Mouse (Mus musculus) stomach, postnatal 0 days (tissue): ENCODE measurements around the gene Nit2. TPM values are rescaled to one million over a fixed set of nuclear protein-coding genes. Genes with fewer than 3 reads are reported as not detected.

Source experiments
- ATAC-seq: fragments of 200-750 bp; cut with Nextera tagmentation; 2 replicates; pipeline ENCODE4 v1.8.0; 2017; ENCODE audit not compliant: low FRiP score, low TSS enrichment
- DNase-seq: peaks from one replicate; pipeline ENCODE4 v3.0.0-alpha.2; 2016; ENCODE audit warnings: low spot score
- H3K27ac ChIP-seq: fragments of 300-500 bp; sonication (generic); replicated peaks from 2 replicates; pipeline ENCODE4 v1.5.1; 2014; ENCODE audit warnings: mild to moderate bottlenecking, control low read depth
- H3K27me3 ChIP-seq: fragments of 300-500 bp; sonication (generic); 2 replicates; pipeline ENCODE4 v1.6.1; 2014; ENCODE audit warnings: low read length; ENCODE audit not compliant: control insufficient read depth, insufficient read depth
- H3K36me3 ChIP-seq: fragments of 300-500 bp; sonication (generic); 2 replicates; pipeline ENCODE4 v1.6.1; 2014; ENCODE audit warnings: low read length, mixed read lengths; ENCODE audit not compliant: control insufficient read depth, insufficient read depth
- H3K4me1 ChIP-seq: fragments of 300-500 bp; sonication (generic); replicated peaks from 2 replicates; pipeline ENCODE4 v1.6.1; 2014; ENCODE audit warnings: antibody characterized with exemption; ENCODE audit not compliant: control insufficient read depth, insufficient read depth
- H3K4me2 ChIP-seq: fragments of 300-500 bp; sonication (generic); replicated peaks from 2 replicates; pipeline ENCODE4 v1.6.1; 2014; ENCODE audit warnings: low read depth, mild to moderate bottlenecking, control low read depth, moderate library complexity
- H3K4me3 ChIP-seq: fragments of 300-500 bp; sonication (generic); 2 replicates; pipeline ENCODE4 v1.5.1; 2014; ENCODE audit warnings: low read depth, low read length, control low read depth
- H3K9ac ChIP-seq: fragments of 300-500 bp; sonication (generic); 2 replicates; pipeline ENCODE4 v1.6.1; 2014; ENCODE audit warnings: mild to moderate bottlenecking, low read length, control low read depth, mixed read lengths
- H3K9me3 ChIP-seq: fragments of 300-500 bp; sonication (generic); 2 replicates; pipeline ENCODE4 v1.6.1; 2016; ENCODE audit warnings: low read length; ENCODE audit not compliant: control insufficient read depth
- CTCF ChIP-seq: IDR thresholded peaks from 2 replicates; pipeline ENCODE4 v1.5.1; 2016; ENCODE audit warnings: antibody characterized with exemption, low read depth, mild to moderate bottlenecking, moderate library complexity
- EP300 ChIP-seq: optimal IDR thresholded peaks from 2 replicates; pipeline ENCODE3; 2016; ENCODE audit warnings: antibody characterized with exemption
- WGBS: fragments of 180-500 bp; shearing (Covaris S2); extraction: QIAGEN DNeasy Blood & Tissue Kit; methylation state at CpG from one replicate; pipeline ENCODE4 v1.1.7; 2014; 5-methylcytosine and 5-hydroxymethylcytosine counted together
- polyA plus RNA-seq: library from polyadenylated mRNA; unstranded; fragments of >200 nt; fragmentation: Nextera tagmentation; extraction: Ambion mirVana; gene quantifications from 2 replicates; pipeline ENCODE4 v1.2.1, GENCODE M21; 2015

The Nit2 gene
- polyA plus RNA-seq, 1 experiment from 2014 or later, result 41.3 TPM

- Histone ChIP-seq H3K27ac (no peak overlapping the region), H3K27me3 (no peaks in the 10 kb centered on the region), H3K36me3 (no peaks in the 10 kb centered on the region; the same call in 1 of the 2 replicates), H3K4me1 (no peaks in the 10 kb centered on the region), H3K9ac (no peak overlapping the region), H3K4me3 (no peak overlapping the region), H3K9me3 (no peaks in the 10 kb centered on the region), H3K4me2 (no peak overlapping the region)
- ATAC-seq (no peak), DNase-seq (no peak)
- WGBS, result 86% methylated on average over 5 of the region's 5 CpGs
- TF ChIP-seq CTCF (no peak), EP300 (no peak)
Observed at GRCm38 (mm10) chr16:57162841-57163240, 4.3 kb downstream of the Nit2 start.

GRCm38 (mm10) chr16:57159835-57160234 is 7.3 kb downstream of the Nit2 start:
- peaks cover 4% of the 10 kb centered on the region; the same call in 1 of the 2 replicates for H3K36me3 ChIP-seq
- H3K9me3 ChIP-seq, result no peaks in the 10 kb centered on the region
- H3K27ac ChIP-seq, result no peak overlapping the region
- TF ChIP-seq EP300 (no peak), CTCF (no peak)
- DNase-seq (no peak), ATAC-seq (no peak)
- no peak overlapping the region for H3K4me2 ChIP-seq
- H3K27me3 ChIP-seq, result no peaks in the 10 kb centered on the region
- H3K4me1 ChIP-seq, result no peaks in the 10 kb centered on the region
- H3K9ac ChIP-seq, result no peak overlapping the region
- no peak overlapping the region for H3K4me3 ChIP-seq
- WGBS, result 53% methylated on average over 7 of the region's 7 CpGs

- no peak overlapping the region for H3K9ac ChIP-seq
- no peak for DNase-seq
- no peaks in the 10 kb centered on the region for H3K9me3 ChIP-seq
- H3K4me2 ChIP-seq, result no peak overlapping the region
- no peaks in the 10 kb centered on the region for H3K27me3 ChIP-seq
- TF ChIP-seq CTCF (no peak), EP300 (no peak)
- no peak overlapping the region for H3K4me3 ChIP-seq
- 66% methylated on average over 4 of the region's 4 CpGs for WGBS
- H3K36me3 ChIP-seq, result peaks cover 4% of the 10 kb centered on the region; the same call in 1 of the 2 replicates
- no peaks in the 10 kb centered on the region for H3K4me1 ChIP-seq
- no peak for ATAC-seq
- H3K27ac ChIP-seq, result no peak overlapping the region
Observed at GRCm38 (mm10) chr16:57157728-57158127, 9.4 kb downstream of the Nit2 start.

DNA sequence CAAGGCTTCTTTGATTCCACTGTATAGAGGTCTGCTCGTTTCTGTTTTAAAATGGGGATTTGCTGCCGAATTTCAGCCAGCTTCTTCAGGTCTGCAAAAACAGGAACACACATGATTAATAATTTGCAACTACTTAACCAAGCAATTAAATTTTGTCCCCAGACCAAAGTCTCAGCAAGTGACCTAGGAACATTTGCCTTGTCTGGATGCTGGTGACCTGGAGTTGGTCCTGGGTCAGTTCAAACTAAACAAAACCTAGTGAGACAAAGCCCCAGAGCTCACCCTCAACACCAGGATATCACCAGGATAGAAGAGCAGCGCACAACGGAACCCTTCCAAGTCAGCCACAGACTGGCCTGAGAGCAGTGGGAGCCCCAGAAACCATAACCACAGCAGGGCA is 10.1 kb downstream of the Nit2 start:
- Histone ChIP-seq H3K36me3 (peaks cover 4% of the 10 kb centered on the region; the same call in 1 of the 2 replicates), H3K9ac (no peak overlapping the region), H3K27me3 (no peaks in the 10 kb centered on the region), H3K27ac (no peak overlapping the region), H3K4me1 (no peaks in the 10 kb centered on the region), H3K9me3 (no peaks in the 10 kb centered on the region), H3K4me3 (no peak overlapping the region), H3K4me2 (no peak overlapping the region)
- DNase-seq (no peak), ATAC-seq (no peak)
- TF ChIP-seq CTCF, result no peak
- no peak for TF ChIP-seq EP300
- WGBS, result 89% methylated on average over 4 of the region's 4 CpGs

DNA sequence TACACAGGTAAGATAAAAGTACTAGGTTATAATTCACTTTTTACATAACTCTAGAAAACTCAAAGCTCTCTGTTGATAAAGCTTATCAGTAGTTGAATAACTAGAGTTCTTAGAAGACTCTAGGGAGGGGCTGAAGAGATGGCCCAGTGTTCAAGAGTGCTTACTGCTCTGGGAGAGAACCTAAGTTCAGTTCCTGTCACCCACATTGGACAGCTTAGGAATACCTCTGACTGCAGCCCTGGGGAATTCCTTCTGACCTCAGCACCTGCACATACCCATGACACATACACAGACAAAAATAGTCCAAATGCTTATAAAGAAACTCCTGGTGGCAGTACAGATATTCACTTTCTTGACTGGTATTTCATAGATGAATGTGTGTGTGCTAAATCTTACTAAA is 11.2 kb downstream of the Nit2 start:
- Histone ChIP-seq H3K36me3 (peaks cover 4% of the 10 kb centered on the region; the same call in 1 of the 2 replicates), H3K4me1 (no peaks in the 10 kb centered on the region), H3K4me3 (no peak overlapping the region), H3K9ac (no peak overlapping the region), H3K27me3 (no peaks in the 10 kb centered on the region), H3K4me2 (no peak overlapping the region), H3K9me3 (no peaks in the 10 kb centered on the region), H3K27ac (no peak overlapping the region)
- TF ChIP-seq CTCF (no peak), EP300 (no peak)
- ATAC-seq (no peak), DNase-seq (no peak)

- WGBS, result 92% methylated on average over 4 of the region's 4 CpGs
- H3K4me3 ChIP-seq, result no peak overlapping the region
- TF ChIP-seq CTCF, result no peak
- no peak for TF ChIP-seq EP300
- no peaks in the 10 kb centered on the region for H3K36me3 ChIP-seq
- DNase-seq, result no peak
- H3K27me3 ChIP-seq, result no peaks in the 10 kb centered on the region
- no peak for ATAC-seq
- H3K9ac ChIP-seq, result no peak overlapping the region
- H3K4me2 ChIP-seq, result no peak overlapping the region
- no peaks in the 10 kb centered on the region for H3K9me3 ChIP-seq
- H3K4me1 ChIP-seq, result no peaks in the 10 kb centered on the region
- H3K27ac ChIP-seq, result no peak overlapping the region
Observed at GRCm38 (mm10) chr16:57151437-57151836, 15.7 kb downstream of the Nit2 start.
